Mouse (Mus musculus): ENCODE measurements around the gene Sh3d19. TPM values are rescaled to one million over a fixed set of nuclear protein-coding genes. Genes with fewer than 3 reads are reported as not detected.
A peak's percentile ranks its signal among the peaks of the same experiment; 100 is the strongest.

The Sh3d19 gene
- polyA plus RNA-seq, 1 experiment from 2014 or later, result 8.7 TPM

DNA sequence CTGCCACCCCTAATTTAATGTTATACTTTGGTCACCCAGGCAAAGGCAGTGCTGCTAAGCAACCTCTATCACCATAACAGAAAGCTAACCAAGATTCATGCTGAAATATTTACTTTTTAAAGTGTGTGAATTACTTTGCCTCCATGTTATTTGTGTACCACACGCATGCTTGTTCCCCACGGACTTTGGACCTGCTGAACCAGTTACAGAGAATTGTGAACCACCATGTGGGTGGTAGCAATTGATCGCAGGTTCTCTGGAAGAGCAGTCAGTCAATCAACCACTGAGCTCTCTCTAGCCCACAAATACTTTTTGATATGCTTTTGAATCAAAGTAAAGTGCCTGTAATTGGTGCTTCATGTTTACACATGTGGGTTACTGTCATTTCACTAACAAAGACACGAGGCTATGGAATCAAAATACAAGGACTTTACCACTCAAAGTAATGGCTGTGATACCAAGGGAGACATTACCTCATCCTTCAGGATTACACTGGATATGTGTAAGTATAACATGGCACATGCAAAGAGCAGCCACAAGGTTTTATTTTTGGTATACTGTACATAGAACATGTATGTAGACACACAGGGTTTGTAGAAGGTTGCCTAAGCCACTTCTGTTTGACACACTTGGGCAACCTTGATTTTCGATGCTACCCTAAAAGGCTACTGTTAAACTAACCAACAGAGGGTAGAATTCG, 164.2 kb downstream of the Sh3d19 start:
- H3K4me3 ChIP-seq (replicated peaks; ENCODE audit: low read length), result no peak overlapping the region
- no peaks in the 10 kb centered on the region for H3K4me1 ChIP-seq (replicated peaks; ENCODE audit: control insufficient read depth, insufficient read depth, low read length)
- H3K36me3 ChIP-seq (ENCODE audit: control insufficient read depth, insufficient read depth), result peaks cover 11% of the 10 kb centered on the region
- H3K27me3 ChIP-seq (replicated peaks; ENCODE audit: control insufficient read depth, insufficient read depth, low read length), result no peaks in the 10 kb centered on the region
- no peak for ATAC-seq
- 93% methylated on average over 6 of the region's 6 CpGs for WGBS
- no peaks in the 10 kb centered on the region for H3K9me3 ChIP-seq (ENCODE audit: control insufficient read depth, low read length)
- H3K27ac ChIP-seq (ENCODE audit: low read length), result no peak overlapping the region
- H3K9ac ChIP-seq (replicated peaks; ENCODE audit: low read depth, low read length), result no peak overlapping the region
- no peak overlapping the region for H3K4me2 ChIP-seq (ENCODE audit: low read length)

DNA sequence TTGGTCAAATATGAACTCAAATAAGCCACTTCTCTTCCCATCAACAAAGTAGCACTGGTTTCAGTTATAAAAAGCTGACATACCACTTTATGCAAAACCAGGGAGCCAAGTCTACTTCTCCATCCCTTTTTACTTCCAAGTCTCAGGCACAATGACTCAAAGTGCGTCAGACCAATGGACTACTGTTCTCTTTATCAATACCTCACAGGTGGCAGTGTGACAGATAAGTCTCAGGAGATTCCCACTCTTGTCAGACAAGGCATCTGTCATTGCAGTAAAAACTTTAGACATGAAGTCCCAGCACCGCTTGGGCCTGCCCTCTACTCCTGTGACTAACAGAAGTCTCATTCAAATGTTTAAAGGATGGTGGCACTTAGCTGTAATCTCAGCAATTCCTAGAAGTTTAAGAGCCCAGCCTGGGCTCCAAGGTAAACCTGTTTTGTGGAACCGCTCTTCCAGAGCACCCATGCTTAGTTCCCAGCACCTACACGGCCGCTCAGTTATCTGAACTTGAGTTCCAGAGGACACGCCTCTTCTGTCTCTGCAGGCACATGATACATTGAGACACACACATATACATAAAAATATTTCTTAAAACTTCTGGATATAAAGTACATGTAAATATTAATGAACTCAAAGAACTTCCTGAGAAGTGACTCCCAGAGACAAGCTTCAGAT, 165.1 kb downstream of the Sh3d19 start:
- ATAC-seq, result 0 out of 2 replicates have a peak, but pooled peaks have one; percentile 31
- peaks cover 6% of the 10 kb centered on the region for H3K4me1 ChIP-seq (replicated peaks; ENCODE audit: control insufficient read depth, insufficient read depth, low read length)
- H3K27me3 ChIP-seq (replicated peaks; ENCODE audit: control insufficient read depth, insufficient read depth, low read length), result no peaks in the 10 kb centered on the region
- WGBS, result 93% methylated on average over 6 of the region's 6 CpGs
- no peak overlapping the region for H3K27ac ChIP-seq (ENCODE audit: low read length)
- no peaks in the 10 kb centered on the region for H3K9me3 ChIP-seq (ENCODE audit: control insufficient read depth, low read length)
- H3K4me2 ChIP-seq (ENCODE audit: low read length), result no peak overlapping the region
- H3K36me3 ChIP-seq (ENCODE audit: control insufficient read depth, insufficient read depth), result peaks cover 14% of the 10 kb centered on the region
- H3K4me3 ChIP-seq (replicated peaks; ENCODE audit: low read length), result no peak overlapping the region
- no peak overlapping the region for H3K9ac ChIP-seq (replicated peaks; ENCODE audit: low read depth, low read length)

DNA sequence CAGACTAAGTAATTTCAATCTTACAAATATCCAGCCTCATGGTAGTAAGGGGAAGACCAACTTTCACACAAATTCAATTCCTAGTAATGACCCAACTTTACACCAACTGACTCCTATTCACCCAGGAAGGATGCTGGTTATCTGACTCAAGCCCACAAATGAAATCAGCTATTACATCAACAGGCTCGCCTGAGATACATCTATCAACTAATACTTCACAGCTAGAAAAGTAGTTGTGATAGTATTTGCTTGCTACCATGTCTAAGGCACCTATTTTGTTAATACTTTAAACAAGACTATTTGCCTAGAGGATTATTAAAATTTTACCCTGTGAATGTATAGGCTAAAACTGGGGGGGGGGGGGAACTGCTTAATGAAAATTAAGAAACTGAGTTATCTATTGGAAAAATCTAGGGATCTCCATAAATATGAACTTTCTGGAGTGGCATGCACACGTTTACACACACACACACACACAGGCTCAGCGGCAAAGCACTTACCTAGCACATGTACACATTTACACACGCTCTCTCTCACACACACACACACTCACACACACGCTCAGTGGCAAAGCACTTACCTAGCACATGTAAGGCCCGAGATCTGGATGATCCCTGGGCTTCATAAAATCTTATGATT, 166.1 kb downstream of the Sh3d19 start:
- no peak overlapping the region for H3K9ac ChIP-seq (replicated peaks; ENCODE audit: low read depth, low read length)
- H3K36me3 ChIP-seq (ENCODE audit: control insufficient read depth, insufficient read depth), result peaks cover 14% of the 10 kb centered on the region
- no peaks in the 10 kb centered on the region for H3K9me3 ChIP-seq (ENCODE audit: control insufficient read depth, low read length)
- H3K27me3 ChIP-seq (replicated peaks; ENCODE audit: control insufficient read depth, insufficient read depth, low read length), result no peaks in the 10 kb centered on the region
- no peak for ATAC-seq
- 91% methylated on average over 6 of the region's 6 CpGs for WGBS
- no peak overlapping the region for H3K4me2 ChIP-seq (ENCODE audit: low read length)
- no peak overlapping the region for H3K4me3 ChIP-seq (replicated peaks; ENCODE audit: low read length)
- H3K27ac ChIP-seq (ENCODE audit: low read length), result no peak overlapping the region
- peaks cover 13% of the 10 kb centered on the region for H3K4me1 ChIP-seq (replicated peaks; ENCODE audit: control insufficient read depth, insufficient read depth, low read length)

DNA sequence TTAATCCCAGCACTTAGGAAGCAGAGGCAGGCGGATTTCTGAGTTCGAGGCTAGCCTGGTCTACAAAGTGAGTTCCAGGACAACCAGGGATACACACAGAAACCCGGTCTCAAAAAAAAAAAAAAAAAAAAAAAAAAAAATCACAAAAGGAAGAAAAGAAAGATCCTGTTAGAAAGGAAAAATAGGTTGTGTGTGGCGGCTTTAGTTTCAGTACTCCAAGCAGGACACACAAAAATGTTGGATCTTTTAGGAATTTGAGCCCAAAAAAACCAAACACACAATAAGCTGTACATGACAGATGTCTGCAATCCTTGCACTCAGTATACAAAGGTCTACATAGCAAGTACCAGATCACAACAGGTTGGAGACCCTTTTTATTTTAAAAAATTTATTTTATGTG, 168.8 kb downstream of the Sh3d19 start:
- H3K9me3 ChIP-seq (ENCODE audit: control insufficient read depth, low read length), result no peaks in the 10 kb centered on the region
- H3K4me3 ChIP-seq (replicated peaks; ENCODE audit: low read length), result no peak overlapping the region
- WGBS, result 94% methylated on average over 4 of the region's 4 CpGs
- H3K27ac ChIP-seq (ENCODE audit: low read length), result no peak overlapping the region
- H3K9ac ChIP-seq (replicated peaks; ENCODE audit: low read depth, low read length), result no peak overlapping the region
- H3K36me3 ChIP-seq (ENCODE audit: control insufficient read depth, insufficient read depth), result peaks cover 14% of the 10 kb centered on the region
- no peak for ATAC-seq
- peaks cover 13% of the 10 kb centered on the region for H3K4me1 ChIP-seq (replicated peaks; ENCODE audit: control insufficient read depth, insufficient read depth, low read length)
- H3K4me2 ChIP-seq (ENCODE audit: low read length), result no peak overlapping the region
- no peaks in the 10 kb centered on the region for H3K27me3 ChIP-seq (replicated peaks; ENCODE audit: control insufficient read depth, insufficient read depth, low read length)

DNA sequence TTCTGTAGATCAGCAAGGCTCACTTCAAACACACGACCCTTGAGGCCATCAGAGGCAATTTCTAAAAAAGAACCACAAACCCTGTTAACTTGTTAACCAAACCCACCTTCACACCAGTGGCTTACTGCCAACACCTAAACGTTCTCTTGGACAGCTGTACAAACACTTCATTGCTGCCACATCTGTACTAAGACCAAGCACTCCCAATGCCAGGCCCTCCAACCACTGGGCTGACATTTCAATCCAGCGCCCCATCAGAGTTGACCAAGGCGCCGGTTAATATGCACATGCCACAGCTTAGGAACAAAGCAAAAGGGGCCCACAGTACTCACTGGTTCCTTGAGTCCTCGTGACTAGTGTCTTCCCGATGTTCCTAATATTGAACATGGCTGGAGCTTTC, 170.5 kb downstream of the Sh3d19 start:
- Histone ChIP-seq H3K9me3 (ENCODE audit: control insufficient read depth, low read length) (no peaks in the 10 kb centered on the region), H3K4me2 (ENCODE audit: low read length) (peak overlapping the region; percentile 85), H3K4me1 (replicated peaks; ENCODE audit: control insufficient read depth, insufficient read depth, low read length) (peaks cover 13% of the 10 kb centered on the region), H3K27me3 (replicated peaks; ENCODE audit: control insufficient read depth, insufficient read depth, low read length) (no peaks in the 10 kb centered on the region), H3K4me3 (replicated peaks; ENCODE audit: low read length) (peak overlapping the region; percentile 70), H3K27ac (ENCODE audit: low read length) (no peak overlapping the region), H3K9ac (replicated peaks; ENCODE audit: low read depth, low read length) (peak overlapping the region; percentile 88), H3K36me3 (ENCODE audit: control insufficient read depth, insufficient read depth) (peaks cover 12% of the 10 kb centered on the region)
- 11% methylated on average over 7 of the region's 7 CpGs for WGBS
- no peak for ATAC-seq

DNA sequence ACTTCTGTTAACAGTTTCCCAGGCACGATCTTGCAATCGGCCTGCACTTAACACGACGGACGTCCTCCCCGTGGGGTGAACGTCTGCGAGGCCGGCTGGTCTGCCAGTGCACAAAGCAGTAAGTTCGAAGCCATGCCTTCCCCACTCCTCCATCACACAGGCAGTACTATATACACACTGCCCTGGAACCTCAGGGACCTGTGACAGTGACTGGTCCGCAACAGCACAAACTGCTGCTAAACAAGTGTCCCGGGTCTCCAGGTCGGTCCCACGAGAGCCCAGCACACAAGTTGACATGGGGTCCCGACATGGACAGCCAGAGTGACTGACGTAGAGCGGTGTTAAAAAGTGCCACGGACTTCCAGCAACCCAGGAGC, 171.0 kb downstream of the Sh3d19 start:
- under 1% methylated on average over 18 of the region's 18 CpGs for WGBS

DNA sequence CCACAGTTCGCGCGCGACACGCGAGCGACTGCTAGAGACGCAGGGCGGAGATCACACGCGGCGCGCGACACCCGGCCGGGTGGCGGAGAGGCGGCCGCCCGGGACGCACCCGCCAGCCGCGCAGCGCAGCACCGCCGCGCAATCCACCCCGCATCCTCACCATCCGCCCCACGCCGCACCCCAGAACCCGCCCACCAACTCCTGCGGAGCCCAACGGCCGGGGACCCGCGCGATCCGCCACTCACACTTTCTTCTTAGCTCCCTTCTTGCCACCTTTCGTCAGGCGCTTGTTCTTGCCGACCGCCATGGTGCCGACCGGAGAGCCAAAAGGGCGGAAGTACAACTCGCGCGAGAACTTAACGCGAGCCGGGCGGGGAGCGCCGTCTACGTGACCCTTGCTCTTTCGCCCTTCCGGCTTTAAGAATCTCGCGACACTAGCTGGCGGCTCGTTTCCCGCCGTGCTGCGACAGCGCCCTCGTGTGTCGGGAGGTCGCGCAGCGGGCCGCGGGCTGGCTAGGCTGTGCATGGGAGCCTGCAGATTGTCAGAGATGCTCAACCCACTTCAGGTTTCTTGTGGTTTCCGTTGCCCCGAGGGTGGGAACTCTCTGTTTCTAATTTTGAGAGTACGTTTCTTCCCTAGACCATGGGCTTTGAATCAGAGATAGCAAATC, 171.5 kb downstream of the Sh3d19 start, which contains the start of gene Rps3a1:
Gene Rps3a1, minus strand, starts transcription at position 440 of the 671 bp plus-strand sequence.
- WGBS, result under 1% methylated on average over 73 of the region's 77 CpGs
- no peaks in the 10 kb centered on the region for H3K27me3 ChIP-seq (replicated peaks; ENCODE audit: control insufficient read depth, insufficient read depth, low read length)
- peak within 1 kb of the TSS; percentile 85 for H3K4me2 ChIP-seq (ENCODE audit: low read length)
- H3K36me3 ChIP-seq (ENCODE audit: control insufficient read depth, insufficient read depth), result peaks cover 8% of the 10 kb centered on the region
- peak within 1 kb of the TSS; percentile 88 for H3K9ac ChIP-seq (replicated peaks; ENCODE audit: low read depth, low read length)
- H3K4me3 ChIP-seq (replicated peaks; ENCODE audit: low read length), result peak within 1 kb of the TSS; percentile 70
- H3K27ac ChIP-seq (ENCODE audit: low read length), result peak within 1 kb of the TSS; percentile 74
- peak; percentile 94 for ATAC-seq
- peaks cover 13% of the 10 kb centered on the region for H3K4me1 ChIP-seq (replicated peaks; ENCODE audit: control insufficient read depth, insufficient read depth, low read length)
- H3K9me3 ChIP-seq (ENCODE audit: control insufficient read depth, low read length), result no peaks in the 10 kb centered on the region

More for the DNA sequence above, 171.0 kb downstream of the Sh3d19 start:
- no peaks in the 10 kb centered on the region for H3K9me3 ChIP-seq (ENCODE audit: control insufficient read depth, low read length)
- ATAC-seq, result peak; percentile 44; the same call in 1 of the 2 replicates
- peak overlapping the region; percentile 70 for H3K4me3 ChIP-seq (replicated peaks; ENCODE audit: low read length)
- H3K27ac ChIP-seq (ENCODE audit: low read length), result peak overlapping the region; percentile 74
- H3K9ac ChIP-seq (replicated peaks; ENCODE audit: low read depth, low read length), result peak overlapping the region; percentile 88
- peak overlapping the region; percentile 85 for H3K4me2 ChIP-seq (ENCODE audit: low read length)
- peaks cover 11% of the 10 kb centered on the region for H3K36me3 ChIP-seq (ENCODE audit: control insufficient read depth, insufficient read depth)
- peaks cover 13% of the 10 kb centered on the region for H3K4me1 ChIP-seq (replicated peaks; ENCODE audit: control insufficient read depth, insufficient read depth, low read length)
- no peaks in the 10 kb centered on the region for H3K27me3 ChIP-seq (replicated peaks; ENCODE audit: control insufficient read depth, insufficient read depth, low read length)

DNA sequence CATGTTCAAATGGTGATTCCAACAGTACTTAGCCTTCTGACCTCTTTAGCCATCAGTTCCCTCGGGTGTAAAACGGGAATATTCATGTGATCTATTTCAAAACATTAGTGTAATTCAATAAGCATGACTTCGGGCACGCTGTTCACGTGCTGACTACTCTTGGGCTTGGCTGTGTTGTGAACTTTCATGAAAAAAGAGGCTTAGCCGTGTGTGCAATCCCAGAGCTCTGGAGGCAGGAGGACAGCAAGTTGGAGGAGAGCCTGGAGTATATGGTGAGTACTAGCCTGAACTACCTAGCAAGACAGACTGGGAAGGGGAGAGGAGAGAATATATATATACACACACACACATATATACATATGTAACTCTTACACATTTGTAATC, 172.0 kb downstream of the Sh3d19 start:
- no peaks in the 10 kb centered on the region for H3K9me3 ChIP-seq (ENCODE audit: control insufficient read depth, low read length)
- H3K27me3 ChIP-seq (replicated peaks; ENCODE audit: control insufficient read depth, insufficient read depth, low read length), result no peaks in the 10 kb centered on the region
- H3K4me2 ChIP-seq (ENCODE audit: low read length), result peak overlapping the region; percentile 29
- peak overlapping the region; percentile 1; the same call in 1 of the 2 replicates for H3K9ac ChIP-seq (replicated peaks; ENCODE audit: low read depth, low read length)
- H3K4me1 ChIP-seq (replicated peaks; ENCODE audit: control insufficient read depth, insufficient read depth, low read length), result peaks cover 13% of the 10 kb centered on the region
- H3K4me3 ChIP-seq (replicated peaks; ENCODE audit: low read length), result no peak overlapping the region
- peak; percentile 13; the same call in 1 of the 2 replicates for ATAC-seq
- H3K27ac ChIP-seq (ENCODE audit: low read length), result no peak overlapping the region
- WGBS, result 38% methylated on average over 6 of the region's 6 CpGs
- H3K36me3 ChIP-seq (ENCODE audit: control insufficient read depth, insufficient read depth), result peaks cover 4% of the 10 kb centered on the region; the same call in 1 of the 2 replicates

DNA sequence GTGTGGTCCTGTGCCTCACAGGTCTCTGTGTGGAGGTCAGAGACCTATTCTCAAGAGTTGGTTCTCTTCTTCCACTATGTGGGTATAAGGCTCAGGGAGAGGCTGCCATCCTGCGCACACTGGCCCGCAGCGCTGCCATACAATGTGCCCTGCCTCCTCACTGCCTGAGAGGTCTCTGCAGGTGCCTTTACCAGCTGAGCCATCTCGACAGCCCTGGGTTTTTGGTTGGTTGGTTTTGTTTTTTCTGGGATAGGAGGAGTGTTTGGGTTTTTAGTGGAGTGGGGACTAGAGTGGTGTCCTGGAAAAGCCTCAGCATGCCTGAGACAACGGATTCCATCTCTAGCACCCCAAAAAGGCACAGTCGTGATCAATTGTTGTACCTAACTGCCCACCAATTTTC, 172.4 kb downstream of the Sh3d19 start:
- H3K4me2 ChIP-seq (ENCODE audit: low read length), result no peak overlapping the region
- peaks cover 4% of the 10 kb centered on the region; the same call in 1 of the 2 replicates for H3K36me3 ChIP-seq (ENCODE audit: control insufficient read depth, insufficient read depth)
- no peak overlapping the region for H3K9ac ChIP-seq (replicated peaks; ENCODE audit: low read depth, low read length)
- no peak for ATAC-seq
- H3K4me1 ChIP-seq (replicated peaks; ENCODE audit: control insufficient read depth, insufficient read depth, low read length), result peaks cover 13% of the 10 kb centered on the region
- no peaks in the 10 kb centered on the region for H3K9me3 ChIP-seq (ENCODE audit: control insufficient read depth, low read length)
- 83% methylated on average over 6 of the region's 6 CpGs for WGBS
- no peaks in the 10 kb centered on the region for H3K27me3 ChIP-seq (replicated peaks; ENCODE audit: control insufficient read depth, insufficient read depth, low read length)
- no peak overlapping the region for H3K4me3 ChIP-seq (replicated peaks; ENCODE audit: low read length)
- no peak overlapping the region for H3K27ac ChIP-seq (ENCODE audit: low read length)
